Mouse (Mus musculus) small intestine, adult 2 months (tissue): ENCODE data around the gene Ccl3.

Experiments used
- CTCF ChIP-seq: fragments of 200-500 bp; IDR thresholded peaks from 2 replicates; pipeline ENCODE4 v1.5.1; 2012; ENCODE audit warnings: low read depth, mild to moderate bottlenecking, control low read depth, inconsistent platforms, low read length, moderate library complexity, mixed read lengths; ENCODE audit not compliant: insufficient replicate concordance, insufficient read length; ENCODE audit errors: extremely low read depth
- POLR2A ChIP-seq: fragments of 200-500 bp; IDR thresholded peaks from 2 replicates; pipeline ENCODE4 v1.6.1; 2012; ENCODE audit warnings: low read depth, mild to moderate bottlenecking, control low read depth, inconsistent platforms, low read length, moderate library complexity

GRCm38 (mm10) chr11:83639533-83639932 lies 9.6 kb downstream of the Ccl3 start:
- TF ChIP-seq POLR2A, result no peak
- no peak for TF ChIP-seq CTCF
